Mouse (Mus musculus): ENCODE data around the gene Lce3c.

DNA sequence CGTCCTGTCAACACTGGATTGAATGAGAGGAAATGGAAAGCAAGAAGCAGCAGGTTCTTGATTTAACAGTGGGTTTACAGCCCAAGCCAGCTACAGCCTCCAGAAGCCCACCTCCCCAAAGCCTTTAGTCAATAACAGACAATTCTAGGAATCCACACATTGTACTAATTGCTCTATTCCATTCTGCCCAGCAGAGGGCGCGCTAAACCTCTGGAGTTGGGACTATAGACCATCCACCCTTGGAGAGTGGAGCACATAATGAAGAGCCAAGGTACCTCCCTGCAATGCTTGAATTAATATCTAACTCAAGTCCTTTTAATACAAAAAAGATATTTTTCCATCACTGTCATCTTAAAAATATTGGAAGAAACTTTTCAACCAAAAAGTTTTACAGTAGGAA lies 41.3 kb upstream of the Lce3c start:
- TF ChIP-seq CTCF (IDR thresholded peaks at IDR 0.05; ENCODE audit: low read depth) (peak; percentile 62), EP300 (IDR thresholded peaks at IDR 0.05; ENCODE audit: low read depth) (no peak)

Data from liver, embryonic 14.5 days (tissue).